Mouse (Mus musculus) thymus, postnatal 10 days (tissue): Measurements from ENCODE around the gene Fgf23.

Experiments
- DNase-seq, 2 experiments: peaks; one replicate each; pipeline ENCODE4 v3.0.0; 2021; ENCODE audit warnings: low spot score in 2 of 2

The Fgf23 gene

GRCm38 (mm10) chr6:127072817-127073216 lies at the start of gene Fgf23:
Gene Fgf23 (plus strand): TSS chr6:127072902.
- DNase-seq, result no peak

- no peak for DNase-seq
These were observed 47.9 kb upstream of the Fgf23 start for GRCm38 (mm10) chr6:127024836-127025235.

GRCm38 (mm10) chr6:127034760-127035159 lies 37.9 kb upstream of the Fgf23 start:
- peak in 1 of 2 experiments; percentile 19 for DNase-seq

GRCm38 (mm10) chr6:127044909-127045308 lies 27.8 kb upstream of the Fgf23 start:
- no peak for DNase-seq

- no peak for DNase-seq
These were observed 21.9 kb upstream of the Fgf23 start for GRCm38 (mm10) chr6:127050847-127051246.

- DNase-seq, result no peak
These were observed 15.6 kb upstream of the Fgf23 start for GRCm38 (mm10) chr6:127056990-127057588.

GRCm38 (mm10) chr6:127059975-127060374 lies 12.7 kb upstream of the Fgf23 start:
- no peak for DNase-seq

GRCm38 (mm10) chr6:127063915-127064314 lies 8.8 kb upstream of the Fgf23 start:
- no peak for DNase-seq

GRCm38 (mm10) chr6:127064815-127065214 lies 7.9 kb upstream of the Fgf23 start:
- no peak for DNase-seq

GRCm38 (mm10) chr6:127079867-127080731 lies 7.4 kb downstream of the Fgf23 start:
- peak in 1 of 2 experiments; percentile 22 for DNase-seq

- no peak for DNase-seq
These were observed 9.1 kb downstream of the Fgf23 start for GRCm38 (mm10) chr6:127081820-127082219.

GRCm38 (mm10) chr6:127086739-127087138 lies 14.0 kb downstream of the Fgf23 start:
- DNase-seq, result peak in 1 of 2 experiments; percentile 33

GRCm38 (mm10) chr6:127094565-127094964 lies 21.9 kb downstream of the Fgf23 start:
- DNase-seq, result peak in 1 of 2 experiments; percentile 18

- DNase-seq, result no peak
These were observed 31.0 kb downstream of the Fgf23 start for GRCm38 (mm10) chr6:127103506-127104275.

- no peak for DNase-seq
These were observed 31.8 kb downstream of the Fgf23 start for GRCm38 (mm10) chr6:127104396-127105029.

GRCm38 (mm10) chr6:127105107-127105506 lies 32.4 kb downstream of the Fgf23 start:
- peak in 1 of 2 experiments; percentile 55 for DNase-seq

GRCm38 (mm10) chr6:127106189-127106588 lies 33.5 kb downstream of the Fgf23 start:
- no peak for DNase-seq

GRCm38 (mm10) chr6:127106726-127107125 lies 34.0 kb downstream of the Fgf23 start:
- DNase-seq, result no peak

- DNase-seq, result no peak
These were observed 34.7 kb downstream of the Fgf23 start for GRCm38 (mm10) chr6:127107413-127107812.

GRCm38 (mm10) chr6:127108368-127109060 lies 35.8 kb downstream of the Fgf23 start:
- no peak for DNase-seq

- peak; percentile 89 to 90 for DNase-seq
These were observed 36.8 kb downstream of the Fgf23 start, which contains the start of gene Tigar for GRCm38 (mm10) chr6:127109402-127109930. Gene Tigar (minus strand): TSS chr6:127109557.
